ENCODE assay signal across 9 mouse cellular contexts in genomic region chr10:111996911-111997347, GRCm38 (mm10). TPM values are rescaled to one million over a fixed set of nuclear protein-coding genes. Genes with fewer than 3 reads are reported as not detected.
DNase-seq lines count a peak whose midpoint lies in the region; ATAC-seq and TF ChIP-seq lines count a peak whose summit lies in the region.
"Had no signal": no experiment of that assay in that cellular context is flagged by ENCODE, and none has a peak within 500 bp of the region (broad histone marks: within the 10 kb centered on the region; RNA-seq: fewer than 3 reads in every experiment).

No protein-coding gene starts in this region.

- H3K9me3 ChIP-seq in CH12.LX (replicated peaks; ENCODE audit: low read length): no peaks in the 10 kb centered on the region
- H3K9me3 ChIP-seq in lung, embryonic 16.5 days (ENCODE audit: control insufficient read depth, low read length): no peaks in the 10 kb centered on the region
- H3K9me3 ChIP-seq in stomach, embryonic 16.5 days (replicated peaks; ENCODE audit: control insufficient read depth, low read length): no peaks in the 10 kb centered on the region

- peaks cover 50% of the 10 kb centered on the region for H3K79me2 ChIP-seq in CH12.LX (replicated peaks; ENCODE audit: control insufficient read depth, extremely low read depth, insufficient read depth, poor library complexity, severe bottlenecking)

- no peaks in the 10 kb centered on the region for H3K27me3 ChIP-seq in CH12.LX (replicated peaks)
- no peaks in the 10 kb centered on the region for H3K27me3 ChIP-seq in lung, embryonic 16.5 days (ENCODE audit: control insufficient read depth, insufficient read depth, low read depth, low read length)
- H3K27me3 ChIP-seq in stomach, embryonic 16.5 days (ENCODE audit: control insufficient read depth, insufficient read depth, low read length): no peaks in the 10 kb centered on the region

- TF ChIP-seq RAD21 in CH12.LX (IDR thresholded peaks at IDR 0.05; ENCODE audit: low read depth, low read length): no peak; the same call in 1 of the 2 replicates

- H3K27ac ChIP-seq in CH12.LX (ENCODE audit: insufficient read depth, low read depth): peak overlapping the region; percentile 100
- peak overlapping the region; percentile 66; the same call in 1 of the 2 replicates for H3K27ac ChIP-seq in embryonic fibroblast, embryonic 13.5 days (ENCODE audit: insufficient read depth, low read length)
- H3K27ac ChIP-seq in lung, embryonic 16.5 days (ENCODE audit: low read length): no peak overlapping the region
- peak overlapping the region; percentile 78 for H3K27ac ChIP-seq in stomach, embryonic 16.5 days (ENCODE audit: low read length)
- H3K27ac ChIP-seq in left cerebral cortex, adult 2 months: no peak overlapping the region

- TF ChIP-seq EP300 in CH12.LX (IDR thresholded peaks at IDR 0.05; ENCODE audit: low read length): peak; percentile 48; the same call in 1 of the 2 replicates

- in situ Hi-C loops in CH12.LX (cut with MboI; ENCODE audit: low pct_ligation_motif_present, low pct_unique_long_range_greater_than_20kb, low sequenced_read_pairs): no loop called here

- peak overlapping the region; percentile 72 to 96 (median 85) for H3K4me3 ChIP-seq in CH12.LX (replicated peaks in 1 of 3; ENCODE audit: low read depth in 2 of 3, low read length in 2 of 3, poor library complexity in 1 of 3)
- peak overlapping the region; percentile 7; the same call in 1 of the 2 replicates for H3K4me3 ChIP-seq in embryonic fibroblast, embryonic 13.5 days (ENCODE audit: insufficient read depth, low read length)
- no peak overlapping the region for H3K4me3 ChIP-seq in lung, embryonic 16.5 days (ENCODE audit: low read length)
- peak overlapping the region; percentile 27 for H3K4me3 ChIP-seq in stomach, embryonic 16.5 days (replicated peaks; ENCODE audit: low read length)
- H3K4me3 ChIP-seq in left cerebral cortex, adult 2 months: no peak overlapping the region

- dilution Hi-C loops in CH12.LX (cut with MboI; ENCODE audit: extremely low pct_ligation_motif_present, extremely low pct_unique_long_range_greater_than_20kb, low sequenced_read_pairs): no loop called here

- H3K4me2 ChIP-seq in CH12.LX (ENCODE audit: insufficient read depth, low read depth, poor library complexity, severe bottlenecking): 0 out of 2 replicates have a peak overlapping the region, but pooled peaks have one; percentile 31
- H3K4me2 ChIP-seq in lung, embryonic 16.5 days (ENCODE audit: low read depth, low read length): no peak overlapping the region
- H3K4me2 ChIP-seq in stomach, embryonic 16.5 days (ENCODE audit: low read depth, low read length): peak overlapping the region; percentile 13; the same call in 1 of the 2 replicates

- TF ChIP-seq POLR2A in CH12.LX (IDR thresholded peaks at IDR 0.05; ENCODE audit: low read depth, low read length): peak; percentile 85
- no peak for TF ChIP-seq POLR2A in embryonic fibroblast, embryonic 13.5 days (IDR thresholded peaks at IDR 0.05; ENCODE audit: low read depth, low read length)

- intact Hi-C loops in left cerebral cortex, adult 2 months (cut with DNase I): no loop called here
- intact Hi-C loops in left cerebral cortex, postnatal 36 days (cut with DNase I): no loop called here

- H3K4me1 ChIP-seq in CH12.LX (ENCODE audit: control insufficient read depth in 1 of 2, insufficient read depth in 2 of 2): peaks cover 5 to 34% of the 10 kb centered on the region in 2 experiments; a peak in 3 of 4 replicates
- H3K4me1 ChIP-seq in embryonic fibroblast, embryonic 13.5 days (ENCODE audit: control insufficient read depth, insufficient read depth, low read length): no peaks in the 10 kb centered on the region; the same call in none of the 2 replicates
- no peaks in the 10 kb centered on the region for H3K4me1 ChIP-seq in lung, embryonic 16.5 days (replicated peaks; ENCODE audit: control insufficient read depth, insufficient read depth, low read length)
- 0 out of 2 replicates have a peak, but pooled peaks cover 4% of the 10 kb centered on the region for H3K4me1 ChIP-seq in stomach, embryonic 16.5 days (ENCODE audit: control insufficient read depth, insufficient read depth, low read length)

- TF ChIP-seq CTCF in CH12.LX (conservative IDR thresholded peaks at IDR 0.05 in 1 of 2, IDR thresholded peaks at IDR 0.05 in 1 of 2; ENCODE audit: low read depth in 2 of 2, low read length in 2 of 2): no peak
- TF ChIP-seq CTCF in embryonic fibroblast, embryonic 13.5 days (IDR thresholded peaks at IDR 0.05; ENCODE audit: borderline replicate concordance, insufficient read depth, low read length): no peak
- no peak for TF ChIP-seq CTCF in left cerebral cortex, adult 2 months (IDR thresholded peaks at IDR 0.05)

- peak overlapping the region; percentile 100 for H3K9ac ChIP-seq in CH12.LX (ENCODE audit: insufficient read depth, low read depth)
- no peak overlapping the region for H3K9ac ChIP-seq in lung, embryonic 16.5 days (ENCODE audit: low read length)
- H3K9ac ChIP-seq in stomach, embryonic 16.5 days (ENCODE audit: low read length): peak overlapping the region; percentile 37; the same call in 1 of the 2 replicates

- 0 out of 2 replicates have a peak, but pooled peaks have one; percentile 54 for ATAC-seq in lung, embryonic 16.5 days (ENCODE audit: low read depth)
- ATAC-seq in stomach, embryonic 16.5 days (ENCODE audit: insufficient read depth, low FRiP score): no peak; the same call in 1 of the 2 replicates
- ATAC-seq: midbrain, embryonic 16.5 days had no signal

- H3K36me3 ChIP-seq in CH12.LX (replicated peaks in 1 of 2; ENCODE audit: control insufficient read depth in 1 of 2, insufficient read depth in 1 of 2, low read length in 1 of 2): peaks cover 19 to 25% of the 10 kb centered on the region in 2 experiments
- no peaks in the 10 kb centered on the region for H3K36me3 ChIP-seq in lung, embryonic 16.5 days (ENCODE audit: control insufficient read depth, insufficient read depth, low read length)
- H3K36me3 ChIP-seq in stomach, embryonic 16.5 days (ENCODE audit: control insufficient read depth, insufficient read depth, low read length): no peaks in the 10 kb centered on the region

- peak; percentile 94 for DNase-seq in CH12.LX (ENCODE audit: extremely low read depth)
- no peak for DNase-seq in right cerebral cortex, postnatal 36 days (ENCODE audit: low spot score in 2 of 2)
- no peak for DNase-seq in left cerebral cortex, adult 2 months (ENCODE audit: extremely low spot score in 1 of 2, low spot score in 2 of 2)
- DNase-seq in left cerebral cortex, postnatal 36 days (ENCODE audit: low spot score in 2 of 2): no peak
- DNase-seq: adrenal gland, postnatal 36 days had no signal

- 56% methylated on average over 8 of the region's 8 CpGs for WGBS in lung, embryonic 16.5 days
- WGBS in stomach, embryonic 16.5 days: 47% methylated on average over 8 of the region's 8 CpGs

TF ChIP-seq in CH12.LX, 34 proteins besides CTCF, POLR2A, EP300 and RAD21 (continues in another document):
- TF ChIP-seq MAFK (IDR thresholded peaks at IDR 0.05; ENCODE audit: insufficient replicate concordance, low read length) (no peak), NRF1 (IDR thresholded peaks at IDR 0.05; ENCODE audit: low read depth, low read length) (no peak), JUND (conservative IDR thresholded peaks at IDR 0.05; ENCODE audit: low read depth, low read length) (peak; percentile 91), SIN3A (IDR thresholded peaks at IDR 0.05; ENCODE audit: low read length) (peak; percentile 53; the same call in 1 of the 2 replicates), ELF1 (IDR thresholded peaks at IDR 0.05; ENCODE audit: low read depth, low read length) (no peak), MAZ (IDR thresholded peaks at IDR 0.05; ENCODE audit: low read depth, low read length) (peak; percentile 44; the same call in 1 of the 2 replicates), MEF2A (IDR thresholded peaks at IDR 0.05; ENCODE audit: borderline replicate concordance, low read depth, low read length) (peak; percentile 64; the same call in 1 of the 2 replicates), TCF12 (IDR thresholded peaks at IDR 0.05; ENCODE audit: low read depth, low read length) (peak; percentile 83), CHD1 (IDR thresholded peaks at IDR 0.05; ENCODE audit: low read depth, low read length) (peak; percentile 68; the same call in 1 of the 2 replicates), ETS1 (conservative IDR thresholded peaks at IDR 0.05; ENCODE audit: low read depth, low read length) (peak; percentile 78), POLR2AphosphoS2 (IDR thresholded peaks at IDR 0.05; ENCODE audit: low read depth, low read length) (no peak), JUN (IDR thresholded peaks at IDR 0.05; ENCODE audit: insufficient read depth, low read depth, low read length) (peak; percentile 72; the same call in 1 of the 2 replicates), NELFE (IDR thresholded peaks at IDR 0.05; ENCODE audit: low read depth, low read length) (peak; percentile 78), ZC3H11A (IDR thresholded peaks at IDR 0.05; ENCODE audit: low read depth, low read length) (no peak), CHD2 (IDR thresholded peaks at IDR 0.05; ENCODE audit: low read length) (no peak), MXI1 (IDR thresholded peaks at IDR 0.05; ENCODE audit: low read depth, low read length) (peak; percentile 44; the same call in 1 of the 2 replicates), ZNF384 (IDR thresholded peaks at IDR 0.05; ENCODE audit: low read depth, low read length) (peak; percentile 98), MYC (IDR thresholded peaks at IDR 0.05; ENCODE audit: low read depth, low read length) (peak; percentile 63; the same call in 1 of the 2 replicates)

RNA-seq across cellular contexts. Expression of gene Glipr1, which starts 5.5 kb away (rescaled TPM):
- total RNA-seq in CH12.LX (2012; rRNA removed) (341 and 362 TPM in 2 replicates), CH12.LX (2014; rRNA removed) (907 and 1,004 TPM in 2 replicates)
- polyA plus RNA-seq in CH12.LX (2012; ENCODE audit: insufficient read length, low read depth): 471 and 472 TPM in 2 replicates
- 28.6 and 54.2 TPM in 2 replicates for polyA plus RNA-seq in embryonic fibroblast, embryonic 13.5 days (2011; ENCODE audit: insufficient read length, low read depth, missing spikeins)
- 3.1 and 3.8 TPM in 2 replicates for polyA plus RNA-seq in lung, embryonic 16.5 days (2015; fragmentation: Nextera tagmentation; extraction: Ambion mirVana)
- 14.7 and 14.9 TPM in 2 replicates for polyA plus RNA-seq in stomach, embryonic 16.5 days (2015; fragmentation: Nextera tagmentation; extraction: Ambion mirVana)
- total RNA-seq in left cerebral cortex, adult 2 months (2021): 1 to 10 TPM in 1 of 2 experiments, under 1 TPM in 1; 0.97 to 2.2 TPM
- total RNA-seq in left cerebral cortex, postnatal 36 days (2021): under 1 TPM; 0.62 to 0.88 TPM

RNA-seq across cellular contexts. Expression of gene Krr1, which starts 24.5 kb away (rescaled TPM):
- total RNA-seq in CH12.LX (2012; rRNA removed) (56.9 and 72.5 TPM in 2 replicates), CH12.LX (2014; rRNA removed) (108 and 124 TPM in 2 replicates)
- 58.7 and 68.7 TPM in 2 replicates for polyA plus RNA-seq in CH12.LX (2012; ENCODE audit: insufficient read length, low read depth)
- polyA plus RNA-seq in embryonic fibroblast, embryonic 13.5 days (2011; ENCODE audit: insufficient read length, low read depth, missing spikeins): 37.6 and 39.3 TPM in 2 replicates
- polyA plus RNA-seq in lung, embryonic 16.5 days (2015; fragmentation: Nextera tagmentation; extraction: Ambion mirVana): 42.4 and 50.5 TPM in 2 replicates
- polyA plus RNA-seq in stomach, embryonic 16.5 days (2015; fragmentation: Nextera tagmentation; extraction: Ambion mirVana): 38.0 and 40.2 TPM in 2 replicates
- 10 to 100 TPM; 38.0 to 42.6 TPM for total RNA-seq in left cerebral cortex, adult 2 months (2021)
- total RNA-seq in left cerebral cortex, postnatal 36 days (2021): 10 to 100 TPM; 35.3 to 38.8 TPM

Comparison
In these comparisons a context has a peak if more than half of its experiments do, and no peak if none do; other contexts are left out.
1. H3K27ac ChIP-seq: peak in CH12.LX (single experiment), embryonic fibroblast, embryonic 13.5 days (single experiment) and stomach, embryonic 16.5 days (single experiment); none in lung, embryonic 16.5 days (single experiment) and left cerebral cortex, adult 2 months (single experiment).
2. H3K4me3 ChIP-seq: peak in CH12.LX (3 of 3), embryonic fibroblast, embryonic 13.5 days (single experiment) and stomach, embryonic 16.5 days (single experiment); none in lung, embryonic 16.5 days (single experiment) and left cerebral cortex, adult 2 months (single experiment).